Mouse (Mus musculus) T-cell, adult 2 months (primary cell): ENCODE data around the gene Hist1h3f.

Source experiments
- DNase-seq: peaks from one replicate; pipeline ENCODE4 v3.0.0; 2022; ENCODE audit warnings: low spot score

The Hist1h3f gene

GRCm38 (mm10) chr13:23518295-23518603 lies 25.6 kb upstream of the Hist1h3f start:
- DNase-seq: no peak

GRCm38 (mm10) chr13:23518885-23519284 lies 25.0 kb upstream of the Hist1h3f start:
- peak; percentile 81 for DNase-seq

- DNase-seq: peak; percentile 78
These were observed 24.4 kb upstream of the Hist1h3f start for GRCm38 (mm10) chr13:23519416-23519815.

- DNase-seq: peak; percentile 84
These were observed 22.1 kb upstream of the Hist1h3f start for GRCm38 (mm10) chr13:23521703-23522102.

GRCm38 (mm10) chr13:23523976-23524375 lies 19.9 kb upstream of the Hist1h3f start:
- no peak for DNase-seq

DNA sequence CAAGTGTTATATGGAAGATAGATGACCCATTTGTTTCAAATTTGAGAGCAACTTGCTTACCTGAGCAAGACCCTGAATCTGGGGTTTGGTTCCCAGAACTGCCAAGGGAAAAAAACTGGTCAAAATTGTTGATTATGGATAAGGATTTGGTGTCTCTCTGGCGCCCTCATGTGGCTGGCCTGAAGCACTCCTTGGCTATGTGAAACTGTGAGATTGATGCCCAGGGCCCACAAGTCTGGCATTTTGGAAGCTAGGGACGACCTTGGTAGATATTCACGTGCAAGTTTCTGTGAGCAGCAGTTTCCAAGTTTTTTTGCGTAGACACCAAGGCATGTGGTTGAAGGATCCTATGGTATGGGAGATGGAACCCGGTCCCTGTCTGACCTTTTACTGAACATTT lies 19.2 kb upstream of the Hist1h3f start:
- DNase-seq: peak; percentile 72

DNA sequence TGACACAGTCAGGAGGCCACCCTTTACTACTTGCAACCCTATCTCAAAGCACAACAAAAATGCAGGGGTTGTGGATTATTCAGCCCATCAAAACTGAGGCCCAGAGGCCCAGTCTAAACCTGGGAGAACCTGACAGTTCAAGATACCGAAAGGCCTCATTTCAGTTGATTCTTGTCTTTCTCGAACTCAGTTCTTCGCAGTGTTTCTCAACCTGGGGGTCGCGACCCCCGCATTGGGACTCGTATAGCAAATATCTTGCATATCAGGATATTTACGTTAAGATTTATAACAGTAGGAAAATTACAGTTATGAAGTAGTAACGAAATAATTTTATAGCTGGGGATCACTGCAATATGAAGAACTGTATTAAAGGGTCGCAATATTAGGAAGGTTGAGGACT lies 18.0 kb upstream of the Hist1h3f start:
- DNase-seq: no peak

DNA sequence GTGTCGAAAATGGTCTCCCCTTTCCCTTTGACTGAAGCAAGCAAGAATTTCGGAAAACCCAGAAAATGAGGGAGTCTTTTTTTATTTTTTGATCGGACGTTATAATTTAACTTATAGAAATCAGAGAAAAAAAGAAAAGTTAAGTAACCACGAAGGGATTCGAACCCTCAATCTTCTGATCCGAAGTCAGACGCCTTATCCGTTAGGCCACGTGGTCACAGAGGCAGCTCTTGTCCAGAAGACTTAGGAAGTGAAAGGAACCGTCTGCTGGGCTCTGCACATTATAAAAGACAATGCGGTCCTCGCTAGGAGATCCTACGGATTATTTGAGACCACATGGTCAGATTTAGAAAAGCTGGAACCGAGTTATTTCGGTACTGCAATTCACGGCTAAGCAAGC lies 17.5 kb upstream of the Hist1h3f start:
- peak; percentile 86 for DNase-seq

DNA sequence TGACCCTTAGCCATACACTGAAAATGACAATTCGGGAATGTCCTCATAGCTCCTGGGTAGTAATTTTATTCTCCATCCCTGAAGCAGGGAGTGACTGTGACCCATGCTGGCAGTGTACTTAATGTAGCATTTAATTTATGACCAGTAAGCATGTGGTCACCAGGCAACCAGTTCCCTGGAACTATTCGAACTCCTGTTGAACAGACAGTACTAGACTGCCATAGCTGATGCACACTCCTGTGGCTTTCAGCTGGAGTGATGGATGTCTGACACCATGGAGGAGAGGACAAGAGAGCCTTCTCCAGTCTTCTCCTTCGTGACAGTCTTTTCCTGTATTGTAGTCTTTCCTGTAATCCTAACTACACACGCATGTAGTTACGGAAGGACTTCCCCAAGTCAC lies 14.8 kb upstream of the Hist1h3f start:
- no peak for DNase-seq

GRCm38 (mm10) chr13:23529480-23530165 lies 14.2 kb upstream of the Hist1h3f start:
- DNase-seq: no peak

DNA sequence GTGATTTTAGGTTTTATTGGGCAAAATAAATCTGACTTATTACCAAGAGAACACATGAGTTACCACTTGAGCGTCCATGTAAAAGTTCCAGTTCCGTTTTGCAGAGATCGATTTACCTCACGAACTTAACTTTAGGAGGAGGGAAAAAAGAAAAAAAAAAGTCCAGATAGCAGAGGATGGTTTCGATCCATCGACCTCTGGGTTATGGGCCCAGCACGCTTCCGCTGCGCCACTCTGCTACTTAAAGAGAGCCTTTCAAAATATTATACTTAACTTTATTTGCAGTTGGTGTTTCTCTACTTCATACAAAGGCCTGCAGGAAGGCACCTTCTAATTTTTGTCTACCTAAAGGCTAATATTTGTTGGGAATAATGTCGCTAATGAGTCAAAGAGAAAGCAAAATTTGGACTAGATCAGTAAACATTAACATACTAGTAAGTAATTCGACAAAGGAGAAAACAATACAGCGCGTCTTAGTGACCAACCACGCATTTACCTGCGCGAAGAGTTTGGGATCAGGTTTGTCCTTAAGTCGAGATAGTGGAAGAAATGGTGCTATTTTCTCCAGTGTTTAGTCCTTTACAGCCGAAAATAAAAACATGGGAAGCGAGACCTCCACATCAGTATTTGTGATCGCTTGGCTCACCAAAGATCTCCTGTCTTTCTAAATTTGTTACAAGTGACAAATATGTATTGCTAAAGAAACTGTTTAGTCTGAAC lies 13.5 kb upstream of the Hist1h3f start:
- DNase-seq: peak; percentile 77

DNA sequence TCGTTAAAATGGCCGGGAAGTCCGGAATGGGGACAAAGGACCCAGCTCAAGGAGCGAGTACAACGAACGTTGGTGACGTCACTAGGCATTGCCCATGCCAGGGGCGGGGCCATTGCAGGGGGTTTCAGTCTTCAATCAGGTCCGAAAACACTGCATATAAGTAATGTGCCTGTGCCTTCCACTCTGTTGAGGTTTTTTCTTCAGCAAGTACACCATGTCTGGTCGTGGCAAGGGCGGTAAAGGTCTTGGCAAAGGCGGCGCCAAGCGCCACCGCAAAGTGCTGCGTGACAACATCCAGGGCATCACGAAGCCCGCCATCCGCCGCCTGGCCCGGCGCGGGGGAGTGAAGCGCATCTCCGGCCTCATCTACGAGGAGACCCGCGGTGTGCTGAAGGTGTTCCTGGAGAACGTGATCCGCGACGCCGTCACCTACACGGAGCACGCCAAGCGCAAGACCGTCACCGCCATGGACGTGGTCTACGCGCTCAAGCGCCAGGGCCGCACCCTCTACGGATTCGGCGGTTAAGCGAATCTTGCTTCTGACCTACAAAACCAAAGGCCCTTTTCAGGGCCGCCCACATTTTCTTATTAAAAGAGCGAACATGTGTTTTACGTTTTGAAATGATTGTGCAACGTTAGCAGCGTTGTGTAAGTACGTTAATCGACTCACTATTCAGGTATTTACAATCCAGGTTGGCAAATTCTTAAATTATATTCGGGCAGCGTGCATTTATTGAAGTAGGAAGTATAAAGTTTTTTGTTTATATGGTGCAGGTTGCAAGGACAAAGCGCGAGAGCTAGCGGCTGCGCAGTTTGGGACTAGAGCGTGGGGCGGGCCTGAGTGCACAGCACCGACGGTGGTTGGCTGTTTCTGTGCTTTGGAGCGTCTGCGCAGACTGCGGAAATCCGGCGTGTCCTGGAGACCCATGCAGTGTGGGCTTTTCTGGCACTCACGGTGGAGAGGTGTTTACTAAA lies 12.7 kb upstream of the Hist1h3f start, which contains the start of gene Hist1h4h:
TSS of gene Hist1h4h (plus strand) at position 150 of the 975 bp plus-strand sequence.
- peak; percentile 94 for DNase-seq

- no peak for DNase-seq
These were observed 11.4 kb upstream of the Hist1h3f start for GRCm38 (mm10) chr13:23532262-23533075.

GRCm38 (mm10) chr13:23533560-23534367 lies 10.1 kb upstream of the Hist1h3f start, which contains the start of gene Hist1h2af:
TSS of gene Hist1h2af (plus strand) at chr13:23533906.
- DNase-seq: peak; percentile 50

GRCm38 (mm10) chr13:23534368-23535131 lies 9.3 kb upstream of the Hist1h3f start:
- no peak for DNase-seq

GRCm38 (mm10) chr13:23535137-23536075 lies 8.4 kb upstream of the Hist1h3f start, which contains the start of gene Hist1h3g:
TSS of gene Hist1h3g (plus strand) at chr13:23535422.
- DNase-seq: peak; percentile 85

DNA sequence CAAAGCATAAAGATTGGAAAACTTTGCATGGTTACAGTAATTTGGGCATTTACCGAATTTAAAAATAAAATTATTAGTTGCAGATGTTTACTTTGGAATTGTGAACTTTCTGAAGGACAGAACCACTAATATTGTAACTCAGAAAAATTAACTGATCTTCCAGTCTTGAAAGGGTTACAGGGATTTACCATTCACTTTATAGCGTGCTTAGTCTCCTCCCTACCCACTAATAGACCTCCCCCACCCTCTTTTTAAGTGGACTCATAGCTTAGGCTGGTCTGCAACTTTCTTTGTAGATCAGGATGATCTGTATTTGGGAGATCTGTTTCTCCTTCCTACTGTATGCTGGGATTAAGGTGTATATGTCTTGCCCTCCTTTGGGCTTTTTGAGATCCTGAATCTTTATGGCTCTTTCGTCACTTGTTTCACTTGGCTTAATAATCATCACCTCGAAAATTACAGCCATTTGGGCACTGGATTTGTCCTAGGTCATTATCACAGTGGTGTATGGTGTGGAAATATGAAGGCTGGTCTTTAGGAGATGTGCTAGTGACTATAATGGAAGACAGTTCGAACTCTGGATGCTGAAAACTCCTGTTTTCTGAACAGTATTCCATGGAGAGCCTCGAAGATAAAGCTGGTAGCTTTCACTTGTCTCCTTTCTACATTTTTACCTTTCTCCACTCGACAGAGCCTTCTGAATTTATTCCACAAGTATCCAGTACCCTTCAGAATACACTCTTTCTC lies 7.6 kb upstream of the Hist1h3f start:
- no peak for DNase-seq
